Mouse (Mus musculus) liver, adult 2 months (tissue): ENCODE data around the gene Dgkg.

ENCODE experiments used
- CTCF ChIP-seq: fragments of 200-500 bp; IDR thresholded peaks from 2 replicates; pipeline ENCODE4 v1.5.1; 2011; ENCODE audit warnings: low read depth, low read length, control low read depth
- POLR2A ChIP-seq: fragments of 200-500 bp; IDR thresholded peaks from 2 replicates; pipeline ENCODE4 v1.6.1; 2011; ENCODE audit warnings: low read length, control low read depth; ENCODE audit not compliant: insufficient read depth; ENCODE audit errors: extremely low read depth

GRCm38 (mm10) chr16:22642054-22642453 lies 15.0 kb downstream of the Dgkg start:
- TF ChIP-seq POLR2A (no peak), CTCF (no peak)
